Mouse (Mus musculus) layer of hippocampus, adult 18-20 months (tissue): ENCODE data around the gene Akip1. TPM values are rescaled to one million over a fixed set of nuclear protein-coding genes. Genes with fewer than 3 reads are reported as not detected.

Source experiments
- total RNA-seq, 2 experiments: library from RNA; stranded (reverse); gene quantifications; 2 replicates each; pipeline ENCODE4 v1.2.3; 2021

Akip1 gene
- total RNA-seq, 2 experiments from 2014 or later = 5.1 to 6.5 TPM

Other genes starting within 250 kb of the Akip1 start
- 1 to 10 TPM; 6.2 to 7.2 TPM for gene Trim66, start 195.6 kb upstream of the Akip1 start, total RNA-seq
- 100 to 1,000 TPM; 158 to 159 TPM for gene Rpl27a, start 184.5 kb upstream of the Akip1 start, total RNA-seq
- 10 to 100 TPM; 43.5 to 47.8 TPM for gene St5, start 85 bp upstream of the Akip1 start, total RNA-seq
- under 1 TPM; 0.15 to 0.20 TPM for gene BC051019, start 20.2 kb downstream of the Akip1 start, total RNA-seq
- gene Ascl3, start 28.0 kb downstream of the Akip1 start, total RNA-seq = not detected
- gene Tmem9b, start 49.2 kb downstream of the Akip1 start, total RNA-seq = 100 to 1,000 TPM; 102 to 104 TPM
- 100 to 1,000 TPM; 215 to 224 TPM for gene Nrip3, start 78.3 kb downstream of the Akip1 start, total RNA-seq
- 1 to 10 TPM; 1.3 to 1.4 TPM for gene Scube2, start 162.0 kb downstream of the Akip1 start, total RNA-seq